ENCODE assay signal across 10 mouse cellular contexts in genomic region chr11:76889339-76890164, GRCm38 (mm10). TPM values are rescaled to one million over a fixed set of nuclear protein-coding genes. Genes with fewer than 3 reads are reported as not detected.
DNase-seq lines count a peak whose midpoint lies in the region; ATAC-seq and TF ChIP-seq lines count a peak whose summit lies in the region.
"Had no signal": no experiment of that assay in that cellular context is flagged by ENCODE, and none has a peak within 500 bp of the region (broad histone marks: within the 10 kb centered on the region; RNA-seq: fewer than 3 reads in every experiment).

No protein-coding gene starts in this region.

- no peak for TF ChIP-seq CTCF in cerebellum, adult 2 months (IDR thresholded peaks at IDR 0.05; ENCODE audit: borderline replicate concordance, insufficient read depth, low read depth, low read length)

- H3K4me3 ChIP-seq in heart, embryonic 12.5 days, result no peak overlapping the region
- H3K4me3 ChIP-seq in cerebellum, adult 2 months (replicated peaks; ENCODE audit: insufficient read depth, low read depth, low read length), result no peak overlapping the region
- H3K4me3 ChIP-seq: erythroblast, embryonic 14.5 days; neural tube, embryonic 13.5 days had no signal

- no peak for TF ChIP-seq POLR2A in cerebellum, adult 2 months (IDR thresholded peaks at IDR 0.05; ENCODE audit: borderline replicate concordance, insufficient read depth, low read length)

- peaks cover 22% of the 10 kb centered on the region for H3K4me1 ChIP-seq in heart, embryonic 12.5 days (replicated peaks)
- no peaks in the 10 kb centered on the region for H3K4me1 ChIP-seq in cerebellum, adult 2 months (ENCODE audit: control insufficient read depth, insufficient read depth, low read length)

- H3K27me3 ChIP-seq in heart, embryonic 12.5 days (replicated peaks), result no peaks in the 10 kb centered on the region
- H3K27me3 ChIP-seq in cerebellum, adult 2 months (ENCODE audit: control insufficient read depth, insufficient read depth, low read length), result no peaks in the 10 kb centered on the region
- H3K27me3 ChIP-seq: neural tube, embryonic 13.5 days had no signal

- DNase-seq in layer of hippocampus, adult 11-12 months (ENCODE audit: low spot score), result peak; percentile 20
- no peak for DNase-seq in layer of hippocampus, adult 8-10 months (ENCODE audit: low spot score in 2 of 2)
- DNase-seq in kidney, postnatal 14 days, result peak; percentile 68
- DNase-seq in cerebellum, adult 2 months, result no peak
- DNase-seq in cerebellum, adult 11 months, result no peak
- no peak for DNase-seq in cerebellum, adult 18-20 months

- no peaks in the 10 kb centered on the region for H3K9me3 ChIP-seq in heart, embryonic 12.5 days (replicated peaks)
- H3K9me3 ChIP-seq: neural tube, embryonic 13.5 days had no signal

- ATAC-seq in heart, embryonic 12.5 days (ENCODE audit: insufficient number of reproducible peaks, low FRiP score), result no peak
- peak; percentile 14; the same call in 1 of the 2 replicates for ATAC-seq in neutrophil, adult 5-6 weeks (ENCODE audit: extremely low read depth, insufficient number of reproducible peaks, low FRiP score, poor library complexity, severe bottlenecking)

- no peak overlapping the region for H3K9ac ChIP-seq in heart, embryonic 12.5 days
- H3K9ac ChIP-seq: neural tube, embryonic 13.5 days had no signal

- peak overlapping the region; percentile 30 for H3K4me2 ChIP-seq in heart, embryonic 12.5 days
- H3K4me2 ChIP-seq: neural tube, embryonic 13.5 days had no signal

- H3K27ac ChIP-seq in heart, embryonic 12.5 days (ENCODE audit: poor library complexity, severe bottlenecking), result no peak overlapping the region
- no peak overlapping the region for H3K27ac ChIP-seq in cerebellum, adult 2 months (ENCODE audit: insufficient read depth, low read length)
- H3K27ac ChIP-seq: neural tube, embryonic 13.5 days had no signal

- H3K36me3 ChIP-seq in heart, embryonic 12.5 days, result no peaks in the 10 kb centered on the region
- H3K36me3 ChIP-seq: neural tube, embryonic 13.5 days had no signal

- 36% methylated on average over 10 of the region's 10 CpGs for WGBS in heart, embryonic 12.5 days
- 70% methylated on average over 10 of the region's 10 CpGs for WGBS in cerebellum, adult 2 months

RNA-seq across cellular contexts. Expression of gene Tmigd1, which starts 12.4 kb away (rescaled TPM):
- not detected for total RNA-seq in layer of hippocampus, adult 8-10 months (2022)
- 0.30 TPM in 1 of 2 replicates, not detected in the other for polyA plus RNA-seq in heart, embryonic 12.5 days (2016; fragmentation: Nextera tagmentation; extraction: Ambion mirVana)
- total RNA-seq in neutrophil, adult 5-6 weeks (2017), result not detected in 2 replicates
- polyA plus RNA-seq in cerebellum, adult 2 months (2012; rRNA removed), result 0.33 TPM in 1 of 2 replicates, not detected in the other
- polyA plus RNA-seq: erythroblast, embryonic 14.5 days had no signal

RNA-seq across cellular contexts. Expression of gene Blmh, which starts 35.1 kb away (rescaled TPM):
- 10 to 100 TPM; 56.1 to 62.0 (median 59.3) TPM for total RNA-seq in layer of hippocampus, adult 8-10 months (2022)
- 112 and 115 TPM in 2 replicates for polyA plus RNA-seq in heart, embryonic 12.5 days (2016; fragmentation: Nextera tagmentation; extraction: Ambion mirVana)
- total RNA-seq in neutrophil, adult 5-6 weeks (2017), result 61.8 and 71.1 TPM in 2 replicates
- 42.0 and 45.9 TPM in 2 replicates for polyA plus RNA-seq in cerebellum, adult 2 months (2012; rRNA removed)

RNA-seq across cellular contexts. Expression of gene Cpd, which starts 42.7 kb away (rescaled TPM):
- total RNA-seq in layer of hippocampus, adult 8-10 months (2022), result 10 to 100 TPM; 62.5 to 68.6 (median 64.4) TPM
- polyA plus RNA-seq in heart, embryonic 12.5 days (2016; fragmentation: Nextera tagmentation; extraction: Ambion mirVana), result 24.3 and 25.7 TPM in 2 replicates
- total RNA-seq in neutrophil, adult 5-6 weeks (2017), result 107 and 114 TPM in 2 replicates
- polyA plus RNA-seq in cerebellum, adult 2 months (2012; rRNA removed), result 28.5 and 31.8 TPM in 2 replicates

Comparison
In these comparisons a context has a peak if more than half of its experiments do, and no peak if none do; other contexts are left out.
1. DNase-seq: peak in layer of hippocampus, adult 11-12 months (single experiment) and kidney, postnatal 14 days (single experiment); none in layer of hippocampus, adult 8-10 months (0 of 2), cerebellum, adult 2 months (0 of 2), cerebellum, adult 11 months (single experiment) and cerebellum, adult 18-20 months (0 of 2).